Mouse (Mus musculus): ENCODE data around the gene Rps15.

Gene Rps15

DNA sequence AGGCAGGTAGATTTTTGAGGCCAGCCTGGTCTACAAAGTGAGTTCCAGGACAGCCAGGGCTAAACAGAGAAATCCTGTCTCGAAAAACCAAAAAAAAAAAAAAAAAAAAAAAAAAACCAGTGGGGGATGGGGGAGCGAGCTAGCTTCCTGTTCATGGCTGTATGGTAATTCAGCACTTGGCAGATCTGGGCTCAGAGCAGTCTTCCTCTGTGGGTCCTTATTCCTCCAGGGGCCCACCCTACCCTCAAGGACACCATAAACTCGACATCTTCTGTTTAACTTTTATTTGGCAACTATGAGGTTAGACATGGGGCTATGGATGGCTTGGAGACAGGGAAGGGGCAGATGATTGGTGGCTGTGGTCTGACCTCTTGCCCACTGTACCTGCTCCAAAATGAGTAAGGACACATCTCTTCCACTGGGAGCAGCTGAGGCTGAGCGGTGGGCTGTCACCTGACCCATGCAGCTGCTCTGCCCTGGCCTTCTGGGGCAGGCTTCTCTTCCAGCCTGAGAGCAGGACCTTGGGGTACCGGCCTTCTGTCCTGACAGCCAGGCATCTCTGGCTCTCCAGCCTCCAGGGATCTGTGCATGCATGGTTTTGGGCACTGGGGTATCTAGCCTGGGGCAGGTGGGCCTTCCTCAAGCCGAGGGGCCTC, 28.9 kb downstream of the Rps15 start:
- no peak for DNase-seq

DNA sequence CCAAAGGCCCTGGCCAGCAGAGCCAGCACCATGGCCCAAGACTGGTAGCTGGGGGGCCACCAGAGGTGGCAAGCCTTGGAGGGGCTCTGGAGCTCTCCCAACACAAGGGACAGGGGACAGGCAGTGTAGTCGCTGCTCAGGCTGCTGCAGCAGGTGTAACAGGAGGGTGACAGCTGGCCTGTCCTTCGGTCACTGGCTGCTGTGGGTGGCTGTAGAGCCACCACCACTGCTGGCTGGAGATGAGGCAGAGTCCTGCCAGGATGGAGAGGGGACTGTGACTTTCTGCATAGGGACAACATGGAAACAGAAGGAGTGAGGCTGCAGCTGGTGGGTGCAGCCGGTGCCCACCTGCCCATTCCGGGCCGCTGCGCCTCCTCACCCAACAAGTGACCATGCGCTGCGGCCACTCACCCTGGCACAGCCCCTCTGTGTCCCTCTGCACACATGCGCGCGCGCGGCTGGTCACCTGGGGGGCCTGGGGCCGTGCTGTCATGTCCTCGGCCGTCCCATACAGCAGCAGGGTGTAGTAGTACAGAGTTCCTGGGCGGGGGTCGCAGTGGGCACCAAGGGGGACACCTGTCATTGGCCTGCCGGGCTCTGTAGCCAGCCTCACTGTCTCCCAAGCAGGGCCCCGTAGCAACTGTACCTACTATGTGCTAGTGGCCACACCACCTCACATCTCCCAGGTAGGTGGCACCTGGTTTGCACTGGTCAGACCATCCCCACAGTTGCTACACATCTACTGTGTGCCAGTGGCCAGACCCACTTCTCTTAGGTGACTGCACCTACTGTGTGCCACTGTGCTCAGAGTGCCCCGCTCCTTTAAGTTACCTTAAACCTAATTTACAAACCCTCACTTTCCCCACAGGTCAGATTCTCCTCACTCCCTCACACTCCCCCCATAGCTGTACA, 29.7 kb downstream of the Rps15 start:
- DNase-seq = peak; percentile 60

DNA sequence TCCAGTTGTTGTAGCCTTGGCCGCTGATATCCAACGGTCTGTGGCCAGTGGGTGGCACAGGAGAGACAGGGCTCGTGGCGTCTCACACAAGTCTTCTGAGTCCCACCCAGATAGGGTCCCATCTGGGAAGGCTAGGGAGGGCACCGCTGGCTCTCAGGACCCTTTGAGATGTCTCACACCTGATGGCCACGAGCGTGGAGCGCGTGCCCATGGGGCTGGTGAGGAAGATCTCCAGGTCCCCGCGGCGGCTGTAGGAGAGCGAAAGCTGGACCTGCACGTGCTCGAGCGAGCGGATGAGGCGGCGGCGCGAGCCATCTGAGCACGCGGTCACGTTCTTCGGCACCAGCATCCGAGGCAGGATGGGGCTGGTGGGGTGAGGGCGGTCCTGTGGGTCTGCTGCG, 30.6 kb downstream of the Rps15 start:
- DNase-seq = no peak

DNA sequence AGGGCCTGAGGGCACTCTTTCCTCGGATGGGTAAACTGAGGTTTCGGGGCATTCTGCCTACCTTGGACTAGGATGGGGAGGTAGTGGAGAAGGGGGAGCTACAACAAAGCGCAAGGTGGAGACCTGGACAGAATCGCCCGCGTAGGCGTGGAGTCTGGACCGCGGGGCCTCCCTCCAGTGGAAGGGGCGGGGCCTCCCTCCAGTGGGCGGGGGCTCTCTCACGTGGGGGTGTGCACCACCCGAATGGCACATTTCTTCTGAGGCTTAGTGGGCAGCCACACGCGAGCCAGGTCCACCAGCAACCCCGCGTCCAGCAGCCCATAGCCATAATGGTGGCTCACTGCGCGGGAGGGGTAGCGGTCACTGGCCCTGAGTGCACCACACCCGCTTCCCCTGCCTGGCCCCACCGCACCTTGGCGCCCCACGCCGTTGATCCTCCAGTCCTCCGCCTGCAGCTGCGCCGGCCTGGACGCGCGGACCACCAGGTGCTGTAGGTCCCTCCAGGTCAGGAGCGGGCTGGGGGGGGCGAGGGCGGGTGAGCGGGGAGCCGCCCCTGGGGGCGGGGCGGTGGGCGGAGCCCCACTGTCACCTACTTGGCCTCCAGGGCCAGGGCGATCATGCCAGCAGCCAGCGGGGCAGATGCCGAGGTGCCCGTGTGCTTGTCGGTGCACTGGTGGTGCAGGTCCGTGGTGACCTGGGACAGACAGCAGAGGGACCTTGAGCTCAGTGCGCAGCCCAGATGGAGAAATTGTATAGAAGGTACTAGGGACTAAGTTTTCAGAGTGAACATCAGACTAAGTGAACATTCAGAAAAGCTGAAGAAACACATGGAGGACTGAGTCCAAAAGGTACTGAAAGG, 31.2 kb downstream of the Rps15 start:
- peak; percentile 80 for DNase-seq

DNA sequence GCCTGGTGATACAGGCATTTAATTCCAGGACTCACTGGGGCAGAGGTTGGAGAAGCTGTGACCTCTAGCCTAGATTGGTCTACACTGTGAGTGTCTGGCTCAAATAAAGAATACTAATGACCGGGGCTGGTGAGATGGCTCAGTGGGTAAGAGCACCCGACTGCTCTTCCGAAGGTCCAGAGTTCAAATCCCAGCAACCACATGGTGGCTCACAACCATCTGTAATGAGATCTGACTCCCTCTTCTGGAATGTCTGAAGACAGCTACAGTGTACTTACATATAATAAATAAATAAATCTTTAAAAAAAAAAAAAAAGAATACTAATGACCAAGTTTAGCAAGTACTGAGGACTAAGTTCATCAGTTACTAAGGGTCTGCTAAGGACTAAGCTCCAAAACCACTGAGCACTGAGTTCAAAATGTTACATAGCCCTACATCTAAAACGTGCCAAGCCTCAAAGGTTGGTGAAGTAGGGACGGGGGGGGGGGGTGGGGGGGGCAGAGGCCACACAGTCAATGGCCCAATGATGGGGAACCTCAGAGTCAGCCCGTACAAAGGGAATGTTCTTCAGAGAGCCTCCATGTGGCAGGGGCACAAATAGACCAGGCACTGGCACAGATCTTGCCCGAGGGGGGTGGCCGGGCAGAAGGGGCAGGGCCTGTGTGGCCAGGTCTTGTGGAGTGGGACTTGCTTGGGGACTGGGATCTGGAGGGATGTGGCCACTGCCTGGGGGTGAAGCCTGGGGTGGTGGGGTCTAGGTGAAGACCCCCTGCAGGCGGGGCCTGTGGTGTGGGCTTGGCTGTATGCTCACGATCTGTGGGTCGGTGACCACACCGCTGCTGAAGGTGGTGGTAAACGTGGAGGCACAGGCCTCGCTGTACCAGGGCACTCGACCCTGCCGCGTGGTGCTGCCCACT, 32.1 kb downstream of the Rps15 start:
- DNase-seq = no peak

DNA sequence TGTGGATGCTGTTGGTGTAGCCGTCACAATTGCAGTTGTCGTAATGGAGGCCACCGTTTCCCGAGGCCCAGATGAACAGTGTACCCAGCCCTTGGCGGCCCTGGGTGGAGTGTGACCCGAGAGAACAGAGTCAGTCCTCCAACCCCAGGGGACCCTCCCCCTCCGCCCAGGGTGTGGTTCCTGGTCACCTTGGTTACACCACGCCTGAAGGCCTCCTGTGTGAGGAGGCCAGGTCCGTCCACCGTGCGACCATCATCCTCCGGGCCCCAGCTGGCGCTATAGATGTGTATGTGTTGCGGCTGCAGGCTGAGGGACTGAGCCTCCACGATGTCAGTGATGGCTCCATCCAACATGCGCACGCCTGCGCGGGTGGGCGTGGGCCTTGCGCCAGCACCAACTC, 32.8 kb downstream of the Rps15 start:
- peak; percentile 71 for DNase-seq

DNA sequence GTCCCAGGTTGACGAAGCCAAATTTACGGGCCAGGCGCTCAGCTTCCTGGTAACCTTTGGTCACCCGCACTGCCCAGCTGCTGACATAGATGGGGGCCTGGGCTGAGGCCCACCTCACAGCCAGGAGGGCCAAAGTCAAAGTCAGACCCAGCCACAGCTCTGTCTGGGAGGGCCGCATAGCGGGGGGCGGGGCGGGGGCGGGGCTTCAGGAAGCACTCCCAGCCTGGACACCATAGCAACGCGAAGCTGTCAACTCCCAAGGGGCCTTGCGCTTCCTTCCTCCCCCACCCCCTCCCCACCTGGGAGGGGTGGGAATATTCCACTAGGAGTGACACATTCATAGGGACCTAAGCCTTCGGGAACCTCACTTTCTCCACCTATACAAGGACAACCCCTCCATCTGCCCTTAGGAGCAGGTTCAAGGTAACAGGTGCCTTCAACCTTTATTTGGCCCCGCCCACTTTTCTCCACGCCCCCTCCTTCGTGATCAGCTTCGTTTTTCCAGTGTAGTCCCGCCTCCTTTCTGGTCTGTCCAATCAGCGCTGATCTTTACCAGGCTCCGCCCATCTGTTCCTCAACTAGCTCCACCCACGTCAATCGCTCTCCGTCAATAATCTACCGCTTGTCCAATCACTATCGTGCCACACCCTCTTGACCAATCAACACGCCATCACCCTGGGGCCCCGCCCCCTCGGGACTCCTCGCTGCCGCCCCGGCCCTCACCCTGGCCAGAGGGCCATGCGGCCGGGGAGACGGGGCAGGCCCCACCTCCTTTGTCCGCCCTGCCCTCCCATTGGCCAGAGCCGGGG, 37.2 kb downstream of the Rps15 start, which contains the start of the genes Pcsk4 and Reep6:
Pcsk4 (minus strand) TSS at position 226 of the 809 bp plus-strand sequence.
Reep6 (plus strand) TSS at position 681 of the 809 bp plus-strand sequence.
- DNase-seq = peak; percentile 98

DNA sequence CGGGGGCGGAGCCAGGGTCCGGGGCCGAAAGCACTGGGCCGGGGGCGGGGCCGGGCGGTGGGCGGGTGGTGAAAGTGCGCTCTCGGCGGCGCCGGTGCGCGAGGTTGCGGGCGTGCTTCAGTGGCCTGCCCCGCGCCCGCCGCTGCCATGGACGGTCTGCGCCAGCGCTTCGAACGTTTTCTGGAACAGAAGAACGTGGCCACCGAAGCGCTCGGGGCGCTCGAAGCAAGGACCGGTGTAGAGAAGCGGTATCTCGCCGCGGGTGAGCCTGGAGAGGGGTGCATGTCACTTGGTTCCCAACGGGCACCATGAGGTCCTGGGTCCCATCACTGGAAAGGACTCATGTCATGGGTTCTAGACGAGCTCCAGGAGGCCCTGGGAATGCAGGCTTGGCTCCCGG, 37.8 kb downstream of the Rps15 start:
- peak; percentile 64 for DNase-seq

DNA sequence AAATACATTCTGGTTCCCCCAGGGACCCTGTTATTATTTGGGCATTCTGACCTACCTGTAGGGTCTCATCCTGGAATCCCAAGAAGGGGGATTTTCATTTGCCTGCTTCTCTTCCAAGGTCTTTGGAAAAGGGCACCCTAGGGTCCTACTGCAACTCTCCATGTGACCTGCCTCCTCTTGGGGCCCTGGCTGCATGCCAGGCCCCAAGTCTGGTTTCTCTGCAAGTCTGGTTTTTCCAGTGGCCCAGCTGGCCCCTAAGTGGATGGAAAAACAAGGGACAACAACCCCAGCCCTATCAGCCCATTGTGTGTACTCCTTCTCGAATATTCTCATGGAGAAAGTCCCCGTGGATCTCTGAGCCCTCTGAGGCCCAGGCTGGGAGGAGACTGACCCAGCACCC, 38.6 kb downstream of the Rps15 start:
- no peak for DNase-seq

DNA sequence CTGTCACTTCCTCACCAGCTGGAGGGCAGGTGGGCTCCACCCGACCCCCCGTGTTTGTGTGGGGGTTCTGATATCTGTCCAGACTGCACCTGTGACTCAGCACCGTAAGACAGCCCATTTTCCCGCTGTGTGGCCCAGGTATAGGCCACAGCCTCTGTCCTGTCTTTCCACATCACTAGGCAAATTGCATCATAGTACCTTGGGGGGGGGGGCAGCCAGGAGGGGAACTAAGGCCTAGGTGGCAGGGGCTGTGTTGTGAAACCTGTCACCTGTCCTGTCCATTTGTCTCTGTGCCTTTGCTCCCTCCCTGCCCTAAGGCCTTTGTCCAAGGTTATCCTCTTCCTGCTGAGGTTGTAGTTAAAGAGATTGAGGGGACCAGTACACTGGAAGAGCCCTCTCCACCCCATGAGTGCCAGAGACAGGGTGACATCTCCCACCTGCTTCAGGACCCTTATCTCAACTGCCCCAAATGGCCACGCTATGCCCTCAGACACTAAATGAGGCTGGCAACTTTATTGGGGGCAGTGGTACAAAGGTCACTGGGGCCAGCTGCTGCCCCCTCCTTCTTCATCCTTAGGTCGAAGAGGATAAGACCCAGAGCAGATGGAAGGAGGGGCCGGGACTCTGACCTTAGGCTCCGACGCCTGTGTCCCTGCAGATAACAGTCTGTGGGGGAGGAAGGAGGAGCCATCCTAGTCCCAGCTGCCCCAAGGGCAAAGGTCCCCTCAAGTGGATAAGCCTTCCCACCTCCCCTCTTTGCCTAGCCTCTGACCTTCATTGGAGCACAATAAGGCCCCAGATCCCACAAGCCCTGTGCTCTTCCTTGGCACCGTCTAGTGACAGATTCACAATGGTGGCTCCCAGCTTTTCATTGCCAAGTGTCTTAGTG, 39.6 kb downstream of the Rps15 start:
- no peak for DNase-seq

DNA sequence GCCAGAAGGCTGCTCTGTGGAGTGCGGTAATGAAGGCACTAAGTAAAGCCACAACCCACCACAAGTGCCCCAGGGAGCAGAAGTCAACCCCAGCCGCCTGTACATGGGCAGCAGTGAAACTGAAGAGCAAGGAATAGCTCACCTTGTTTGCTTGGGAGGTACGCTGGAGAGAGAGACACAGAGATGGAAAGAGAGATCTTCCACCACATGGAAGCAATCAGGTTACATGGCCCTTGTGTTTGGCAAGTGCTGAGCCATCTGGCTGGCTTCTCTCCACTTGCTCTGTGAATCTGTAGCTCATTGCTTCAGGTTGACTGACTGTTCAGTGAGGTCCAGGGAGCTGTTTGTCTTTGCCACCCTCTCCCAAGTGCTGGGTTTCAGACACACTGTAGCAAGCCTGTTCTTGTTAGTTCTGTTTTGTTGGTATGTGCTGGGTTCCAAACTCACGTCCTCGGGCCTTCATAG, 40.3 kb downstream of the Rps15 start:
- peak; percentile 83 for DNase-seq

DNA sequence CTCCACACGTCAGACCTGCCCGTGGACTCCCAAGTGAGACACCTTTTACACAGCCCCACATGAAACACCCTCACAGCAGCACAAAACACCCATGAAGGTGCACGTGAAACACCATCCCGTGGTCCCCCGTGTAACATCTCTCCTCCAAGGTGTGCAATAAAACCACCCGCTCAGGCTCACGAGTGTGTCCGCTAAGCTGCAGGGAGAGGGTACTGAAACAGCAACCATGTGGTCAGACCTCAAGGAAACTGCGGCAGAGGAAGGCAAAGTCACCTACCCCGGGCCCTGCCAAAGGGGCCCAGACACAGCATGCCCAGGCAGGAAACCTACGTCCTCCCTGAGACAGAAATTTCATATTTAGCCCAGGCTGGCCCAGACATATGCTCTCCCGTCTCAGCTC, 44.0 kb downstream of the Rps15 start:
- no peak for DNase-seq

DNA sequence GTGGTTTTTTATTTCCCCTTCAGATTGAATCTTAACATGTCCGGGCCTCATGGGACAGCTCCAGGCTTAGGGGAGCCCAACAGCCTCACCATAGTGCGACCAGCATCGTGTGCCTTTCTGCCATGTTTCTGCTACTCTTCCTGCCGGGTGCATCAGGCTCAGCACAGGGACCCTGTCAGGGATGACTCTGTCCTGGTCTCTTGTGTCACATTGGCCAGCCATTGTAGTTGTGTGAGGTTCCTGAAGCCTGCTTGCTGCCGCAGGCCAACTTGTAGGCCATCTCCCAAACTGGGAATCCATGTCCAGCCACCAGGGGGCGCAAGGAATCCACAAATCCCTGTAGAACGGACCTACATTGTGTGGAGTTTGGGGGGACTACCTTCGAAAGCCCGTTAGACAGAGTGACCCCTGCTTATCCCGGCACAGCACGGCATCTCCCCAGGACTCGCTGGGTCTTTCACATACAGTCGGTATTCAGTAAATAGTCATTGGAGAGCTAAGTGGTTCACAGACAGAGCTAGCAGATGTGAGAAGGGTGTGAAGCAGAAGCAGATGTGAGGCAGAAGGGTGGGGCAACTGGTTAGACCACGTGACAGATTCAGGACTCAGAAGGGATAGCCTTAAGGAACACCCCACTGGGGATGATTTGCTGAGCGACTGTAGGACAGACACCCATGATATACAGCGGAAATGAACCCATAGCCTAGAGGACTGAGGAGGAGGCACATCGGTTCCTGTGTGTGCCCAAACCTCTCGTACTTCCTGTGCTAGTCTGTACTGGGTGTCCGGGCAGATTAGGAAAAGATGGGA, 47.9 kb downstream of the Rps15 start:
- DNase-seq = peak; percentile 90

DNA sequence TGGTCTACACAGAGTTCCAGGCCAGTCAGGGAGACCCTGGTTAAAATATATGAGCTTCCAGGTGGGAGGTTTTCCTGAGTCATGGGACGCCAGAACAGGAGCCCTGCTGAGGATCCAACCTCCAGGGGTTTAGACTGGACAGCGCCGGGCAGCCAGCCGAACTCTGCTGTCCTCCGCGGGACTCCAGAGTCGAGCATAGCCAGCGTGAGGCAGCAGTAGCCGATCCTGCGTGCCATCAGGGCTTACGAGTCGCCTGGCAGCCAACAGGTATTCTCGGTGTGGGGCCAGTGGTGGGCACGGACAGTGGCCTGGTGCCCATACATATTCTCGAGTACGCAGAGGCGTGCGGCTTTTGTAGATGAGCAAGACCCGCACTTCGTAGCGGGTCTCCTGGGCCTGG, 48.8 kb downstream of the Rps15 start:
- no peak for DNase-seq

DNA sequence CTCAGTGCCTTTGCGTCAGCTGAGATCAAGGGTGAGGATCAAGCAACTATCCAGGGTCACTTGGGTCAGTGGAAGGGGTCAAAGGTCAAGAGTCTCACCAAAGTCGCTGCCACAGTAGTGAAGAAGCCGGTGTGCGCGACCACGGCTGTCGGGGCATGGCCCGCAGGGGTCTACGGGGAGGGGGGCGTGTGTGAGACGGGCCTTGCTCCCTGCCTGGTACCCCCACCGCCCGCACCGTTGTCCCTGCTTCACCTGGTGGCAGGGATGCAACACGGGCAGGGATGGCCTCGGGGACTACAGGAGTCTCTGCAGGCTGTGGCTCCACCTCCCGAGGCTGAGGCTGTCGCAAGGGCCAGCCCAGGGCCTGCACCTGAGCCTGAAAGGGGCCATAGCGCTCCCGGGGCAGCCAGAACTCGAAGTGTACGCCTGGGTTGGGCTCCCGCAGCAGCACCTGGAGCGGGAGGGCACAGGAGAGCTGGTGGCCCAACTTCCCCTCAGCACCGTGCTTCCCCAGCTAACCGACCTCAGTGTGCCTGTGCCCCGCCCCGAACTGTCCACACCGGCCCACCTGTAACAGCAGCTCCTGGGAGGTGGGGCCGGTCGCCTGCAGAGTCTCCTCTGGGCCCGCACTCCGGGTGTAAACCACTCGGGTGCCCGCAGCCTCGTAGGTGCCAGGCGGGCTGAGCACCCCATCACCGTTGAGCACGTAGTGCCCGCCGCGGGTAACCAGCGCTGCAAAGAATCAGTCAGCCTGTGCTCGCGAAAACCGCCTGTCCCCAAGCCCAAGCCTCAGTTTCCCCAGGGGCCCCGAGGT, 49.4 kb downstream of the Rps15 start:
- no peak for DNase-seq

DNA sequence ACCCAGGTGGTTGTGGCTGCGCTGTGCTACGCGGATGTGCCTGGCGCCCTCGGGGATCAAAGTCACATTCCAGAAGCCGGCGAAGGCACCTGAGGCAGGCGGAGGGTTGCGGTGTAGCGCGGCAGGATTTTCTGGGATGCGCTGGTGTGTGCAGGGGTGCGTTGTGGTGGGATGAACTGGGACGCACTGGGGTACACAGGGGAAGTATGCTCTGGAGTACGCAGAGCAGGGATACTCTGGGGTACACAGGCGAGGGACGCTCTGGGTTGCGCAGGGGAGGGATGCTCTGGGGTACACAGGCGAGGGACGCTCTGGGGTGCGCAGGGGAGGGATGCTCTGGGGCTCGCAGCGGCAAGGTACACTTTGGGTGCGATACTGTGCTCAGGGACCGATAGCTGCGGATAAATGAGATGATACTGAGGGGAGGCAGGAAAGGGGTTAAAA, 50.1 kb downstream of the Rps15 start:
- DNase-seq = no peak

DNA sequence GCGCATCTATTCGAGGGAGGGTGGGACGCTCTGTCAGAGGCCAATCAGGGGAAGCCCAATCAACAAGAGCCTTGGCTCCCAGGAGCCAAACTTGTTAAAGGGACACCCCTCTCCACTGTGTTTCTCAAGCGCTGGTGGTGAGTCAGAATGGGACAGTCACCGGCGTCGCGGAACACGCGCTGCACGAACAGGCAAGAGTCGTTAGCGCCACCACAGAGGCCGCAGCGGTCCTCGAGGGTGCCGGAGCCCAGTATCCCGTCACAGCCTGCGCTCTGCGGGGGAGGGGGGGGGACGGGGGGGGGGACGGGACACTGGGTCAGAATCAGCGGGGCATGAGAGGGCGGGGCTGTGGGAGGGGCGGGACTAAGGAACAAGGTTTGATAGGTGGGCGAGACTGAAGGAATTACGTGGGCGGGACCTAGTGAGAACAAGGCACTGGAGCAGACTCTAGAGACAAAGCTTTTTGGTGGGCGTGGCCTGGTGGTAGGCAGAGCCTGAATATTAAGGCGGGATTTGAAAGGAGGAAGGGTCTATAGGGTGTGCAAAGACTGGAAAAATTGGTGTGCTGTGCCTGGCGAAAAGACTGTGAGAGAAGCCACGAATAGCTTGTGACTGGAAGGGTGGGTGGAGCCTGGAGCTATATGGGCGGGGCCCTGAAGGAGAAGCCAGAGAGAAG, 50.6 kb downstream of the Rps15 start:
- DNase-seq = peak; percentile 45
